Mouse (Mus musculus) embryonic facial prominence, embryonic 12.5 days (tissue): ENCODE measurements around the gene Furin. TPM values are rescaled to one million over a fixed set of nuclear protein-coding genes. Genes with fewer than 3 reads are reported as not detected.
A peak's percentile ranks its signal among the peaks of the same experiment; 100 is the strongest.

Experiments
- ATAC-seq: fragments of 200-750 bp; cut with Nextera tagmentation; 2 replicates; pipeline ENCODE4 v1.8.0; 2017; ENCODE audit not compliant: insufficient number of reproducible peaks, insufficient read depth, low FRiP score, low TSS enrichment
- H3K27ac ChIP-seq: fragments of 300-500 bp; sonication (generic); 2 replicates; pipeline ENCODE4 v1.5.1; 2016; ENCODE audit warnings: mild to moderate bottlenecking
- H3K27me3 ChIP-seq: fragments of 300-500 bp; sonication (generic); 2 replicates; pipeline ENCODE4 v1.6.1; 2016; ENCODE audit warnings: mild to moderate bottlenecking, moderate library complexity
- H3K36me3 ChIP-seq: fragments of 300-500 bp; sonication (generic); 2 replicates; pipeline ENCODE4 v1.6.1; 2016; ENCODE audit warnings: mild to moderate bottlenecking
- H3K4me1 ChIP-seq: fragments of 300-500 bp; sonication (generic); 2 replicates; pipeline ENCODE4 v1.6.1; 2016
- H3K4me2 ChIP-seq: fragments of 300-500 bp; sonication (generic); replicated peaks from 2 replicates; pipeline ENCODE4 v1.6.1; 2016; ENCODE audit warnings: mild to moderate bottlenecking, moderate library complexity
- H3K4me3 ChIP-seq: fragments of 300-500 bp; sonication (generic); 2 replicates; pipeline ENCODE4 v1.5.1; 2016; ENCODE audit warnings: mild to moderate bottlenecking
- H3K9ac ChIP-seq: fragments of 300-500 bp; sonication (generic); 2 replicates; pipeline ENCODE4 v1.6.1; 2016; ENCODE audit warnings: mild to moderate bottlenecking, moderate library complexity
- H3K9me3 ChIP-seq: fragments of 300-500 bp; sonication (generic); 2 replicates; pipeline ENCODE4 v1.6.1; 2016; ENCODE audit warnings: mild to moderate bottlenecking, moderate library complexity
- WGBS: fragments of 180-500 bp; shearing (Covaris S2); methylation state at CpG from one replicate; pipeline ENCODE4 v1.1.7; 2016; 5-methylcytosine and 5-hydroxymethylcytosine counted together
- polyA plus RNA-seq: library from polyadenylated mRNA; unstranded; fragments of >200 nt; fragmentation: Nextera tagmentation; extraction: Ambion mirVana; gene quantifications from 2 replicates; pipeline ENCODE4 v1.2.1, GENCODE M21; 2016

The Furin gene
- polyA plus RNA-seq, 1 experiment from 2014 or later = 9.7 TPM

- Histone ChIP-seq H3K36me3 (peaks cover 32% of the 10 kb centered on the region), H3K27ac (0 out of 2 replicates have a peak overlapping the region, but pooled peaks have one; percentile 1), H3K9me3 (no peaks in the 10 kb centered on the region), H3K4me3 (no peak overlapping the region), H3K4me1 (peaks cover 6% of the 10 kb centered on the region), H3K9ac (no peak overlapping the region), H3K27me3 (no peaks in the 10 kb centered on the region), H3K4me2 (no peak overlapping the region)
- WGBS = 59% methylated on average over 13 of the region's 13 CpGs
- ATAC-seq = no peak
These were observed 57.3 kb downstream of the Furin start for GRCm38 (mm10) chr7:80347670-80348586.

DNA sequence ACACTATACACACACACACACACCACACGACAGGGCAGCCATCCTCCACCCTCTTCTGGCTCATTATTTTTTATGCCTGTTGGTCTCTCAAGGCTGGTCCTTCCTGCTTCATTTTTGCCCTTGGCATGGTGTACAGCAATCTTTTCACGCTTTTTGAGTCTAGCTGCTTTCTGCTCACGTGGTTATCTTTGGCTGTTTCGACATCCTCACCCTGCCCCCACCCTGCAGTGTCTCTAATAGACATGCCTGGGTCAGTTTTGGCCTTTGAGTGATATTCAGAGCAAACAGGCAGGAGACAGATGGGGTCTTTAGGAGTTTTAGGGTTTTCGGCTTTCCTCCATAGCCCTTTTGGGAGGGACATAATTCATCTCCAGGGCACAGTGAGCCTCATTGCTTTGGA, 58.4 kb downstream of the Furin start:
- Histone ChIP-seq H3K4me2 (no peak overlapping the region), H3K9me3 (no peaks in the 10 kb centered on the region), H3K27me3 (no peaks in the 10 kb centered on the region), H3K27ac (no peak overlapping the region), H3K4me1 (peaks cover 6% of the 10 kb centered on the region), H3K9ac (no peak overlapping the region), H3K4me3 (no peak overlapping the region), H3K36me3 (peaks cover 22% of the 10 kb centered on the region)
- no peak for ATAC-seq
- 87% methylated on average over 5 of the region's 5 CpGs for WGBS

- no peak for ATAC-seq
These were observed 59.1 kb downstream of the Furin start for GRCm38 (mm10) chr7:80346173-80346572.

GRCm38 (mm10) chr7:80343270-80344018, 61.8 kb downstream of the Furin start:
- Histone ChIP-seq H3K36me3 (0 out of 2 replicates have a peak, but pooled peaks cover 3% of the 10 kb centered on the region), H3K4me3 (peak overlapping the region; percentile 59), H3K4me1 (peaks cover 24% of the 10 kb centered on the region), H3K4me2 (peak overlapping the region; percentile 80), H3K27ac (peak overlapping the region; percentile 65), H3K9me3 (no peaks in the 10 kb centered on the region), H3K27me3 (no peaks in the 10 kb centered on the region), H3K9ac (peak overlapping the region; percentile 75)
- no peak for ATAC-seq
- 24% methylated on average over 19 of the region's 19 CpGs for whole genome bisulfite sequencing

More at GRCm38 (mm10) chr7:80346173-80346572, 59.1 kb downstream of the Furin start:
- Histone ChIP-seq H3K4me3 (no peak overlapping the region), H3K27me3 (no peaks in the 10 kb centered on the region), H3K36me3 (peaks cover 17% of the 10 kb centered on the region), H3K9ac (no peak overlapping the region), H3K9me3 (no peaks in the 10 kb centered on the region), H3K4me1 (peaks cover 8% of the 10 kb centered on the region), H3K27ac (no peak overlapping the region), H3K4me2 (no peak overlapping the region)
- WGBS = 96% methylated on average over 9 of the region's 9 CpGs

DNA sequence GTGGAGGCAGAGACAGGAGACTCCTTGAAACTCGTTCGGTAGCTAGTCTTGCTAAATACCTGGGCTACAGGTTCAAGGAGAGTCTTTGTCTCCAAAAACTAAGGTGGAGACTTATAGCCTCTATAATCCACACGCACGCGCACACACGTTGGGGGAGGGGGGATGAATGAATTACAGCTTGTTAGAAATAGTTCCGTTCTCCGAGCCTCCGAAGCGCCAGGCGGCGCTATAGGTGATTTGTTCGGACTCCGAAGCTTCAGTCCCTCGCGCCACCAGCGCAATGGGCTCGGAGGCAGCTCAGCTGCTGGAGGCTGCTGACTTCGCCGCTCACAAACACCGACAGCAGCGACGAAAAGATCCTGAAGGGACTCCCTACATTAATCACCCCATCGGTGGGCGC, 62.4 kb downstream of the Furin start, which contains the start of gene Hddc3:
Gene Hddc3 (plus strand): TSS at position 247 of the 400 bp plus-strand sequence.
- peak within 1 kb of the TSS; percentile 80 for H3K4me2 ChIP-seq
- H3K4me1 ChIP-seq = peaks cover 29% of the 10 kb centered on the region
- 0 out of 2 replicates have a peak, but pooled peaks cover 3% of the 10 kb centered on the region for H3K36me3 ChIP-seq
- peak within 1 kb of the TSS; percentile 75 for H3K9ac ChIP-seq
- under 1% methylated on average over 25 of the region's 25 CpGs for WGBS
- peak within 1 kb of the TSS; percentile 59 for H3K4me3 ChIP-seq
- H3K9me3 ChIP-seq = no peaks in the 10 kb centered on the region
- peak within 1 kb of the TSS; percentile 65 for H3K27ac ChIP-seq
- no peaks in the 10 kb centered on the region for H3K27me3 ChIP-seq
- ATAC-seq = no peak

DNA sequence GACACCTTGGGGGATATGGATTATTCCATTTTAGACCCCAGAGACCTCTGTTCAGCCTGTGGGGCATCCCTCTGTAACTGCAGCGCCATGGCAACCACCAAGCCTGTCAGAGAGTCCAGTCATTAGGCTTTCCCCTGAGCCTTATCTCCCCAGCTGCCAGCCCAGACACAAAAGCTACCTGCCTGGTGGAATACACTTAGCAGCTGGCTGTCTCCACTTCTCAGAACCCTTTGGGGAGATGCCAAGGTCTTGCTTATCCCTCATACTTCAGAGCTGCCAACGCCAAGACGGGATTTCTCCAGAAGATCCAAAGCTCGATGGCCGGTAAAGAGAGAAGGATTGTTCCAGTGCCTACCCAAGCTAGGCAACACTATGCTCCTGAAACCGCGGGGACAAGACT, 63.4 kb downstream of the Furin start:
- Histone ChIP-seq H3K27ac (no peak overlapping the region), H3K27me3 (no peaks in the 10 kb centered on the region), H3K4me2 (no peak overlapping the region), H3K4me1 (peaks cover 31% of the 10 kb centered on the region), H3K9me3 (no peaks in the 10 kb centered on the region), H3K36me3 (peaks cover 10% of the 10 kb centered on the region), H3K9ac (no peak overlapping the region), H3K4me3 (no peak overlapping the region)
- no peak for ATAC-seq
- 78% methylated on average over 7 of the region's 7 CpGs for WGBS

DNA sequence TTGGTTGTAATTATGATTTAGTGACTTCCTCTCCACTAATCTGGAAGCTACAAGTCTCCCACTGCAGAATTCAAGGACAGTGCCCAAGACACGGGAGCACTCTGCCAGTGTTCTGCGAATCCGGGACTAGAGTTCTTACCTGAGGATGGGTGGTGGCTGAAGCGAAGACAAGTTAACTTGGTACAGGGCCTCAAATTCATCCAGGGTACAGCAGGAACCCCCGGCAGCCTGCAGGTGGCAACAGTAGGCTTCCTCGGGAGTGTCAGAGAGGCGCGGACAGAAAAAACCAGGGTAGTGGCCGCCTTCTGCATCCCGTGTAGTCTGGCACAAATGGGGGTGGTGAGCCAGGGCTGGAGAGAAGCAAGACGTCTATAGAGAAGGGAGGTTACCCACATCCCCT, 64.4 kb downstream of the Furin start, which contains the start of gene Unc45a:
Gene Unc45a (minus strand): TSS at position 213 of the 400 bp plus-strand sequence.
- WGBS = 2% methylated on average over 11 of the region's 11 CpGs

GRCm38 (mm10) chr7:80339793-80340628, 65.2 kb downstream of the Furin start:
- Histone ChIP-seq H3K4me3 (peak overlapping the region; percentile 60), H3K4me1 (peaks cover 31% of the 10 kb centered on the region), H3K9me3 (no peaks in the 10 kb centered on the region), H3K36me3 (peaks cover 25% of the 10 kb centered on the region), H3K4me2 (peak overlapping the region; percentile 90), H3K27ac (peak overlapping the region; percentile 87), H3K27me3 (no peaks in the 10 kb centered on the region), H3K9ac (peak overlapping the region; percentile 74)
- peak; percentile 96 for ATAC-seq
- WGBS = under 1% methylated on average over 45 of the region's 45 CpGs

More for the DNA sequence above, 64.4 kb downstream of the Furin start, which contains the start of gene Unc45a:
- Histone ChIP-seq H3K4me1 (peaks cover 31% of the 10 kb centered on the region), H3K9ac (peak within 1 kb of the TSS; percentile 74), H3K4me3 (peak within 1 kb of the TSS; percentile 60), H3K9me3 (no peaks in the 10 kb centered on the region), H3K4me2 (peak within 1 kb of the TSS; percentile 90), H3K36me3 (peaks cover 20% of the 10 kb centered on the region), H3K27me3 (no peaks in the 10 kb centered on the region), H3K27ac (peak within 1 kb of the TSS; percentile 87)
- ATAC-seq = peak; percentile 47; the same call in 1 of the 2 replicates

DNA sequence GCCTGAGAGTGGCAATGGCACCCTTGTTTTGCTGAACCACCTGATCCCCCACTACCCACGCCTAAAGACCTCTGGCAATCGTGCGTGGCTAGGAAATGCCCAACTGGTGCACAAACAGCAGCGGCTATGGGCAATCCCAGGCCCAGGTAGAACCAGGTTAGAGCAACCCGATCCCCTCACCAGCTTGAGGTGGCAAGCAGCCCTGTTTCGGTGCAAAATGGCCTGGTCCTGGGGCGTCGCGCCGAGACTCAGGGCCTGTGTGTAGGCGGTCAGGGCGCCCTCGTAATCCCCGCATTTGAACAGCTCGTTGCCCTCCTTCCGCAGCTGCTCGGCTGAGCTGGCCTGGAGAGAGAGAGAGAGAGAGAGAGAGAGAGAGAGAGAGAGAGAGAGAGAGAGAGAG, 65.9 kb downstream of the Furin start:
- ATAC-seq = no peak
- peaks cover 31% of the 10 kb centered on the region for H3K4me1 ChIP-seq
- peak overlapping the region; percentile 74 for H3K9ac ChIP-seq
- H3K27me3 ChIP-seq = no peaks in the 10 kb centered on the region
- H3K4me3 ChIP-seq = peak overlapping the region; percentile 60
- peak overlapping the region; percentile 90 for H3K4me2 ChIP-seq
- 10% methylated on average over 17 of the region's 17 CpGs for WGBS
- H3K36me3 ChIP-seq = peaks cover 31% of the 10 kb centered on the region
- H3K27ac ChIP-seq = 0 out of 2 replicates have a peak overlapping the region, but pooled peaks have one; percentile 46
- no peaks in the 10 kb centered on the region for H3K9me3 ChIP-seq
